Mouse (Mus musculus) layer of hippocampus, postnatal 14 days (tissue): ENCODE results near the gene Hist1h2bj. TPM values are rescaled to one million over a fixed set of nuclear protein-coding genes. Genes with fewer than 3 reads are reported as not detected.

Source experiments
- microRNA-seq, 2 experiments: library from miRNA; unstranded; fragments of <30 nt; microRNA quantifications; one replicate each; pipeline ENCODE4 v1.2.0; 2021
- total RNA-seq, 2 experiments: library from RNA; stranded (reverse); gene quantifications; 2 replicates each; pipeline ENCODE4 v1.2.3; 2021

Gene Hist1h2bj
- total RNA-seq, 2 experiments from 2014 or later, result 17.3 to 22.7 TPM

Small RNA genes lying within 50 kb of the gene (microRNA-seq; reads per million reads assigned to microRNA genes)
- 0 reads per million in 2 experiments for gene Gm26300
- gene Gm44390, result 0 reads per million in 2 experiments
- 0 reads per million in 2 experiments for gene Gm44486

Other genes with a start within 250 kb of the Hist1h2bj start
- 10 to 100 TPM; 47.8 to 64.2 TPM for gene Hist1h2bq, start 233.0 kb upstream of the Hist1h2bj start, total RNA-seq
- 10 to 100 TPM; 28.2 to 31.2 TPM for gene Hist1h2ao, start 232.7 kb upstream of the Hist1h2bj start, total RNA-seq
- 100 to 1,000 TPM; 159 to 222 TPM for gene Hist1h4m, start 231.5 kb upstream of the Hist1h2bj start, total RNA-seq
- gene Hist1h4n, start 211.0 kb upstream of the Hist1h2bj start, total RNA-seq, result 10 to 100 TPM; 30.8 to 35.7 TPM
- 10 to 100 TPM; 20.7 to 37.1 TPM for gene Hist1h2ap, start 209.7 kb upstream of the Hist1h2bj start, total RNA-seq
- 10 to 100 TPM; 48.0 to 64.3 TPM for gene Hist1h2br, start 209.5 kb upstream of the Hist1h2bj start, total RNA-seq
- gene Zfp184, start 98.1 kb upstream of the Hist1h2bj start, total RNA-seq, result 1 to 10 TPM; 3.4 to 3.8 TPM
- gene Pom121l2, start 62.0 kb upstream of the Hist1h2bj start, total RNA-seq, result under 1 TPM in 1 of 2 experiments, not detected in 1; 0.19 TPM
- under 1 TPM in 1 of 2 experiments, not detected in 1; 0.46 TPM for gene Prss16, start 33.5 kb upstream of the Hist1h2bj start, total RNA-seq
- 10 to 100 TPM; 60.0 to 62.5 TPM for gene Hist1h2ah, start 7.6 kb upstream of the Hist1h2bj start, total RNA-seq
- gene Hist1h2bk, start 7.3 kb upstream of the Hist1h2bj start, total RNA-seq, result 10 to 100 TPM; 22.2 to 42.1 TPM
- gene Hist1h4i, start 1.9 kb upstream of the Hist1h2bj start, total RNA-seq, result 10 to 100 TPM; 42.3 to 60.3 TPM
- 10 to 100 TPM; 26.7 to 27.2 TPM for gene Hist1h2ag, start 270 bp upstream of the Hist1h2bj start, total RNA-seq
- not detected for gene Vmn1r188, start 41.2 kb downstream of the Hist1h2bj start, total RNA-seq
- gene Vmn1r189, start 62.6 kb downstream of the Hist1h2bj start, total RNA-seq, result not detected
- not detected for gene Vmn1r191, start 140.8 kb downstream of the Hist1h2bj start, total RNA-seq
- not detected for gene Vmn1r192, start 147.9 kb downstream of the Hist1h2bj start, total RNA-seq
- gene Vmn1r193, start 179.9 kb downstream of the Hist1h2bj start, total RNA-seq, result not detected
- not detected for gene Vmn1r194, start 201.0 kb downstream of the Hist1h2bj start, total RNA-seq
- gene Vmn1r195, start 227.3 kb downstream of the Hist1h2bj start, total RNA-seq, result not detected
- not detected for gene Vmn1r196, start 246.7 kb downstream of the Hist1h2bj start, total RNA-seq